Mouse (Mus musculus) embryonic fibroblast, embryonic 13.5 days (primary cell): ENCODE measurements around the gene Spice1.

Source experiments
- CTCF ChIP-seq: IDR thresholded peaks from 2 replicates; pipeline ENCODE4 v1.5.1; 2011; ENCODE audit warnings: mild to moderate bottlenecking, control low read depth, low read length, moderate library complexity, borderline replicate concordance; ENCODE audit not compliant: insufficient read depth
- POLR2A ChIP-seq: IDR thresholded peaks from 2 replicates; pipeline ENCODE4 v1.6.1; 2011; ENCODE audit warnings: low read depth, mild to moderate bottlenecking, control low read depth, low read length, moderate library complexity

- TF ChIP-seq POLR2A (no peak), CTCF (no peak)
Observed at GRCm38 (mm10) chr16:44331995-44332860, 14.7 kb upstream of the Spice1 start.
